ENCODE assay signal across 8 mouse cellular contexts in the genomic region with DNA sequence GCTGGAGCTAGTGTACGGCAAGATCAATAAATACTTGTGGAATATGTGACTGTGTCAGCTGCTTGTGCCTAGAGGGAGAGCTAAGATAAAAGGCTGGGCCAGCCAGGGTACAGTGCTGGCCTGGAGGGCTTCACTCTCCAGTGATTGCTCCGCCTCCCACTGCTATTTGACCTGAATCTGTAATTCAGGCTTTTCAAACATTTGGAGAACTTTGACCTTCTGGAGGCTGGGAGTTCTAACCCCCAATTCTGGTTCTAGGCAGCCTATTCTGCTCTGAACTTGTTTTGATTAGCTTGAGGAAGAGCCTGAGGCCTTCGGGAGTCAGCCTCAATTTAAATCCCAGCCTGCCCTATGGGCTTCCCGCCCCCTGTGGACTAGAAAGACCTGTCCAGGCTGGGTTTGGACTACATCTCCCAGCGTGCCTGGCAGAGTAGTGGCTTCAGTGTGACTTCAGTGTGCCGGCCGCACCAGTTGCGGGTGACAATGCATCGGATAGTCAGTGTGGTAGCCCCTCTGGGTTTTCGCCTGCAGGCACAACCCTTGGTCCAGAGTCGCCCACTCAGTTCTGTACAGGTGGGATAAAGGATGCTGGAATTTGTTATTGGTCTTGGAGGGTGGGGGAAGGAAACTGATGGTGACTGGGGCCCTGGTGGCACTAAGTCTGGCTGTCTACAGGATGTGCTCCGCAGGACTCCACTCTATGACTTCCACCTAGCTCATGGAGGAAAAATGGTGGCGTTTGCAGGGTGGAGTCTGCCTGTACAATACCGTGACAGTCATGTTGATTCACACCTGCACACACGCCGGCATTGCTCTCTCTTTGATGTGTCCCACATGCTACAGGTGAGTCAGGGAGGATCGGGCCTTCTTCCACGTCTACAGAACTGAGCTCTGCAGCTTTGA. TPM values are rescaled to one million over a fixed set of nuclear protein-coding genes. Genes with fewer than 3 reads are reported as not detected.
DNase-seq lines count a peak whose midpoint lies in the region; ATAC-seq lines count a peak whose summit lies in the region.

A gene (plus strand): TSS at position 401 of the 903 bp plus-strand sequence.

- H3K27me3 ChIP-seq in hindbrain, embryonic 13.5 days: no peaks in the 10 kb centered on the region
- H3K27me3 ChIP-seq in midbrain, embryonic 12.5 days: no peaks in the 10 kb centered on the region

- H3K4me3 ChIP-seq in hindbrain, embryonic 13.5 days: peak within 1 kb of the TSS; percentile 25
- H3K4me3 ChIP-seq in midbrain, embryonic 12.5 days: peak within 1 kb of the TSS; percentile 36

- peak; percentile 38 to 57 for DNase-seq in lung, adult 18-20 months
- no peak for DNase-seq in lung, postnatal 25 days (ENCODE audit: low spot score)
- peak; percentile 50 to 57 for DNase-seq in cerebellum, postnatal 36 days
- DNase-seq in left cerebral cortex, postnatal 14 days (ENCODE audit: low spot score in 2 of 2): peak; percentile 22 to 33
- no peak for DNase-seq in thymus, adult 18-20 months

- peak within 1 kb of the TSS; percentile 23 for H3K27ac ChIP-seq in hindbrain, embryonic 13.5 days
- H3K27ac ChIP-seq in midbrain, embryonic 12.5 days (replicated peaks): peak within 1 kb of the TSS; percentile 68

- H3K9ac ChIP-seq in hindbrain, embryonic 13.5 days: peak within 1 kb of the TSS; percentile 58
- peak within 1 kb of the TSS; percentile 51 for H3K9ac ChIP-seq in midbrain, embryonic 12.5 days (replicated peaks)

- H3K4me2 ChIP-seq in hindbrain, embryonic 13.5 days: peak within 1 kb of the TSS; percentile 37
- peak within 1 kb of the TSS; percentile 56 for H3K4me2 ChIP-seq in midbrain, embryonic 12.5 days (replicated peaks)

- H3K4me1 ChIP-seq in hindbrain, embryonic 13.5 days (replicated peaks): peaks cover 20% of the 10 kb centered on the region
- H3K4me1 ChIP-seq in midbrain, embryonic 12.5 days: peaks cover 21% of the 10 kb centered on the region

- peak; percentile 62 for ATAC-seq in hindbrain, embryonic 13.5 days (ENCODE audit: low FRiP score)
- peak; percentile 84 for ATAC-seq in midbrain, embryonic 12.5 days (ENCODE audit: low FRiP score, low read depth)
- no peak for ATAC-seq in erythroid progenitor cell, adult 5-6 weeks (replicated peaks; ENCODE audit: low FRiP score, poor library complexity, severe bottlenecking)

- H3K36me3 ChIP-seq in hindbrain, embryonic 13.5 days: peaks cover 52% of the 10 kb centered on the region
- H3K36me3 ChIP-seq in midbrain, embryonic 12.5 days: peaks cover 41% of the 10 kb centered on the region

- no peaks in the 10 kb centered on the region for H3K9me3 ChIP-seq in hindbrain, embryonic 13.5 days
- no peaks in the 10 kb centered on the region for H3K9me3 ChIP-seq in midbrain, embryonic 12.5 days

- 18% methylated on average over 18 of the region's 18 CpGs for WGBS in hindbrain, embryonic 13.5 days
- WGBS in midbrain, embryonic 12.5 days: 20% methylated on average over 18 of the region's 18 CpGs

- intact Hi-C loops in left cerebral cortex, postnatal 14 days (cut with DNase I): no loop called here

RNA-seq across cellular contexts. Expression of the gene that starts here (rescaled TPM):
- polyA plus RNA-seq in hindbrain, embryonic 13.5 days (2015; fragmentation: Nextera tagmentation; extraction: Ambion mirVana): 32.1 and 33.3 TPM in 2 replicates
- total RNA-seq in left cerebral cortex, postnatal 14 days (2021): 10 to 100 TPM; 26.0 to 31.3 TPM
- polyA plus RNA-seq in midbrain, embryonic 12.5 days (2016; fragmentation: Nextera tagmentation; extraction: Ambion mirVana): 25.0 and 30.0 TPM in 2 replicates
- total RNA-seq in erythroid progenitor cell, adult 5-6 weeks (2015; ENCODE audit: low replicate concordance): not detected in 2 replicates
- total RNA-seq in erythroid progenitor cell, adult 5-6 weeks (2017; ENCODE audit: low replicate concordance): not detected in 2 replicates

Comparison
In these comparisons a context has a peak if more than half of its experiments do, and no peak if none do; other contexts are left out.
1. RNA of the gene that starts here (total RNA-seq): 26.0 to 31.3 TPM in left cerebral cortex, postnatal 14 days; not detected in erythroid progenitor cell, adult 5-6 weeks; every median in the first group is over 10 times any median in the second.
2. DNase-seq: peak in lung, adult 18-20 months (2 of 2), cerebellum, postnatal 36 days (2 of 2) and left cerebral cortex, postnatal 14 days (2 of 2); none in lung, postnatal 25 days (single experiment) and thymus, adult 18-20 months (0 of 2).